Mouse (Mus musculus) CH12.LX (cell line): ENCODE data around the gene Fam160a2. TPM values are rescaled to one million over a fixed set of nuclear protein-coding genes. Genes with fewer than 3 reads are reported as not detected.

Experiments used
- DNase-seq: peaks from one replicate; pipeline ENCODE4 v3.0.0-alpha.2; 2013; ENCODE audit errors: extremely low read depth
- H3K27ac ChIP-seq: 2 replicates; pipeline ENCODE4 v1.5.1; 2012; ENCODE audit warnings: low read depth, mild to moderate bottlenecking, control low read depth, moderate library complexity; ENCODE audit not compliant: insufficient read depth
- H3K27me3 ChIP-seq: replicated peaks from 2 replicates; pipeline ENCODE3; 2012; ENCODE audit warnings: inconsistent platforms
- H3K36me3 ChIP-seq, 2 experiments: replicated peaks in 1 of 2; 2 replicates each; pipeline versions ENCODE3 to v1.6.1; 2012; ENCODE audit warnings: inconsistent platforms in 1 of 2, low read length in 1 of 2, mild to moderate bottlenecking in 1 of 2, mixed read lengths in 1 of 2, moderate library complexity in 1 of 2; ENCODE audit not compliant: control insufficient read depth in 1 of 2, insufficient read depth in 1 of 2
- H3K4me1 ChIP-seq, 2 experiments: 2 replicates each; pipeline ENCODE4 v1.6.1; 2012; ENCODE audit warnings: inconsistent platforms in 1 of 2, moderate library complexity in 1 of 2; ENCODE audit not compliant: insufficient read depth in 2 of 2, control insufficient read depth in 1 of 2
- H3K4me2 ChIP-seq: 2 replicates; pipeline ENCODE4 v1.6.1; 2012; ENCODE audit warnings: low read depth, mild to moderate bottlenecking, control low read depth; ENCODE audit not compliant: poor library complexity, insufficient read depth, severe bottlenecking
- H3K4me3 ChIP-seq, 3 experiments: fragments of 150-350 bp in 1 of 3; sonication (generic) in 1 of 3; replicated peaks in 1 of 3; 2 replicates each; pipeline versions ENCODE3 to v1.5.1; 2011 to 2012; ENCODE audit warnings: low read depth in 2 of 3, low read length in 2 of 3, mild to moderate bottlenecking in 2 of 3, moderate library complexity in 2 of 3, control low read depth in 1 of 3, improper control_type of control experiment in 1 of 3, inconsistent platforms in 1 of 3, mixed read lengths in 1 of 3; ENCODE audit not compliant: poor library complexity in 1 of 3
- H3K79me2 ChIP-seq: replicated peaks from 2 replicates; pipeline ENCODE4 v1.6.1; 2012; ENCODE audit warnings: mild to moderate bottlenecking, moderate library complexity; ENCODE audit not compliant: control insufficient read depth, poor library complexity, insufficient read depth, severe bottlenecking; ENCODE audit errors: extremely low read depth
- H3K9ac ChIP-seq: 2 replicates; pipeline ENCODE4 v1.6.1; 2012; ENCODE audit warnings: low read depth, mild to moderate bottlenecking, control low read depth, moderate library complexity; ENCODE audit not compliant: insufficient read depth
- H3K9me3 ChIP-seq: replicated peaks from 2 replicates; pipeline ENCODE3; 2012; ENCODE audit warnings: low read length, inconsistent platforms, mixed read lengths
- BHLHE40 ChIP-seq: IDR thresholded peaks from 2 replicates; pipeline ENCODE4 v1.6.1; 2011; ENCODE audit warnings: mild to moderate bottlenecking, low read depth, low read length, improper control_type of control experiment
- CHD1 ChIP-seq: IDR thresholded peaks from 2 replicates; pipeline ENCODE4 v1.6.1; 2012; ENCODE audit warnings: low read depth, low read length, improper control_type of control experiment, inconsistent platforms
- E2F4 ChIP-seq: IDR thresholded peaks from 2 replicates; pipeline ENCODE4 v1.6.1; 2011; ENCODE audit warnings: low read depth, low read length, improper control_type of control experiment; ENCODE audit not compliant: insufficient replicate concordance
- GABPA ChIP-seq: IDR thresholded peaks from 2 replicates; pipeline ENCODE4 v1.6.1; 2012; ENCODE audit warnings: low read depth, low read length, improper control_type of control experiment, inconsistent platforms; ENCODE audit not compliant: insufficient replicate concordance
- KAT2A ChIP-seq: IDR thresholded peaks from 2 replicates; pipeline ENCODE4 v1.6.1; 2012; ENCODE audit warnings: low read length, improper control_type of control experiment, inconsistent platforms; ENCODE audit not compliant: insufficient replicate concordance
- MAFK ChIP-seq: IDR thresholded peaks from 2 replicates; pipeline ENCODE4 v1.6.1; 2011; ENCODE audit warnings: low read length, improper control_type of control experiment; ENCODE audit not compliant: insufficient replicate concordance
- MAZ ChIP-seq: IDR thresholded peaks from 2 replicates; pipeline ENCODE4 v1.6.1; 2012; ENCODE audit warnings: low read depth, mild to moderate bottlenecking, inconsistent platforms, low read length, improper control_type of control experiment, moderate library complexity
- MEF2A ChIP-seq: IDR thresholded peaks from 2 replicates; pipeline ENCODE4 v1.6.1; 2014; ENCODE audit warnings: low read depth, mild to moderate bottlenecking, inconsistent platforms, low read length, improper control_type of control experiment, borderline replicate concordance
- MXI1 ChIP-seq: IDR thresholded peaks from 2 replicates; pipeline ENCODE4 v1.6.1; 2011; ENCODE audit warnings: mild to moderate bottlenecking, low read depth, low read length, improper control_type of control experiment
- NELFE ChIP-seq: IDR thresholded peaks from 2 replicates; pipeline ENCODE4 v1.6.1; 2011; ENCODE audit warnings: low read depth, low read length, improper control_type of control experiment
- PAX5 ChIP-seq: IDR thresholded peaks from 2 replicates; pipeline ENCODE4 v1.6.1; 2012; ENCODE audit warnings: low read length, inconsistent platforms, mixed read lengths
- POLR2A ChIP-seq: IDR thresholded peaks from 2 replicates; pipeline ENCODE4 v1.6.1; 2011; ENCODE audit warnings: low read depth, mild to moderate bottlenecking, improper control_type of control experiment, low read length
- RAD21 ChIP-seq: IDR thresholded peaks from 2 replicates; pipeline ENCODE4 v1.6.1; 2011; ENCODE audit warnings: low read depth, mild to moderate bottlenecking, low read length, improper control_type of control experiment, moderate library complexity
- SIN3A ChIP-seq: IDR thresholded peaks from 2 replicates; pipeline ENCODE4 v1.6.1; 2012; ENCODE audit warnings: low read length, improper control_type of control experiment, inconsistent platforms
- TBP ChIP-seq: conservative IDR thresholded peaks from 2 replicates; pipeline ENCODE4 v1.6.1; 2011; ENCODE audit warnings: low read depth, low read length, improper control_type of control experiment
- USF1 ChIP-seq: IDR thresholded peaks from 2 replicates; pipeline ENCODE4 v1.6.1; 2014; ENCODE audit warnings: low read depth, mild to moderate bottlenecking, inconsistent platforms, low read length, improper control_type of control experiment
- USF2 ChIP-seq: conservative IDR thresholded peaks from 2 replicates; pipeline ENCODE4 v1.6.1; 2011; ENCODE audit warnings: low read depth, low read length, improper control_type of control experiment
- ZC3H11A ChIP-seq: IDR thresholded peaks from 2 replicates; pipeline ENCODE4 v1.6.1; 2012; ENCODE audit warnings: low read depth, mild to moderate bottlenecking, inconsistent platforms, low read length, improper control_type of control experiment
- ZMIZ1 ChIP-seq: IDR thresholded peaks from 2 replicates; pipeline ENCODE4 v1.6.1; 2012; ENCODE audit warnings: low read depth, mild to moderate bottlenecking, inconsistent platforms, low read length, improper control_type of control experiment
- ZNF384 ChIP-seq: IDR thresholded peaks from 2 replicates; pipeline ENCODE4 v1.6.1; 2012; ENCODE audit warnings: low read depth, low read length, improper control_type of control experiment, inconsistent platforms
- dilution Hi-C: fragments of 300-500 bp; cut with MboI; formaldehyde crosslinking; loops from 2 replicates; pipeline ENCODE4 v1.14.3; 2020; ENCODE audit warnings: low sequenced_read_pairs; ENCODE audit not compliant: extremely low pct_unique_long_range_greater_than_20kb, extremely low pct_ligation_motif_present
- in situ Hi-C: fragments of 300-500 bp; cut with MboI; formaldehyde crosslinking; loops from 3 replicates; pipeline ENCODE4 v1.14.3; 2019; ENCODE audit warnings: low sequenced_read_pairs, low pct_ligation_motif_present, low pct_unique_long_range_greater_than_20kb, mixed read lengths
- polyA plus RNA-seq: library from polyadenylated mRNA; unstranded; fragments of >175 nt; gene quantifications from 2 replicates; pipeline ENCODE4 v1.2.1, GENCODE M21; 2012; ENCODE audit warnings: low read depth; ENCODE audit not compliant: insufficient read length
- total RNA-seq, 2 experiments: library from RNA; depleted of rRNA; stranded (reverse); fragments of 300-350 nt in 1 of 2; fragments of >200 nt in 1 of 2; gene quantifications; 2 replicates each; pipeline ENCODE4 v1.2.3; 2012 to 2014

Fam160a2 gene
- total and polyA plus RNA-seq, 3 experiments, result 3.1 to 7.2 (median 5.9) TPM

- DNase-seq, result no peak
- H3K4me1 ChIP-seq, result peaks cover 0 to 3% of the 10 kb centered on the region in 2 experiments; a peak in 1 of 4 replicates
- TF ChIP-seq BHLHE40, result no peak
- no peak for TF ChIP-seq MAFK
- no peak for TF ChIP-seq CHD1
- TF ChIP-seq, all 38 proteins: peak for 0
- no peak overlapping the region for H3K9ac ChIP-seq
- no peaks in the 10 kb centered on the region for H3K79me2 ChIP-seq
- H3K9me3 ChIP-seq, result no peaks in the 10 kb centered on the region
- no peak overlapping the region for H3K4me2 ChIP-seq
- in situ Hi-C loops, result no loop called here
- dilution Hi-C loops, result no loop called here
- no peak overlapping the region for H3K27ac ChIP-seq
- no peaks in the 10 kb centered on the region for H3K36me3 ChIP-seq
- H3K27me3 ChIP-seq, result no peaks in the 10 kb centered on the region
- no peak overlapping the region for H3K4me3 ChIP-seq
Measured at GRCm38 (mm10) chr7:105433859-105434258, 34.0 kb upstream of the Fam160a2 start.

GRCm38 (mm10) chr7:105432058-105432457 is 32.2 kb upstream of the Fam160a2 start:
- Histone ChIP-seq H3K36me3 (no peaks in the 10 kb centered on the region), H3K9ac (no peak overlapping the region), H3K27ac (no peak overlapping the region), H3K27me3 (no peaks in the 10 kb centered on the region), H3K4me1 (peaks cover 0 to 3% of the 10 kb centered on the region in 2 experiments; a peak in 1 of 4 replicates), H3K9me3 (no peaks in the 10 kb centered on the region), H3K79me2 (no peaks in the 10 kb centered on the region), H3K4me3 (no peak overlapping the region), H3K4me2 (no peak overlapping the region)
- TF ChIP-seq RAD21 (no peak), MAZ (no peak), KAT2A (no peak), NELFE (no peak), PAX5 (no peak), ZMIZ1 (no peak), MXI1 (no peak), ZNF384 (no peak), GABPA (no peak), SIN3A (no peak), POLR2A (no peak), CHD1 (no peak), USF1 (no peak), MEF2A (no peak), ZC3H11A (no peak), TBP (no peak), USF2 (no peak), E2F4 (no peak)
- dilution Hi-C loops, result no loop called here
- DNase-seq, result no peak
- in situ Hi-C loops, result no loop called here
